Mouse (Mus musculus): ENCODE data around the gene Sprtn.

DNA sequence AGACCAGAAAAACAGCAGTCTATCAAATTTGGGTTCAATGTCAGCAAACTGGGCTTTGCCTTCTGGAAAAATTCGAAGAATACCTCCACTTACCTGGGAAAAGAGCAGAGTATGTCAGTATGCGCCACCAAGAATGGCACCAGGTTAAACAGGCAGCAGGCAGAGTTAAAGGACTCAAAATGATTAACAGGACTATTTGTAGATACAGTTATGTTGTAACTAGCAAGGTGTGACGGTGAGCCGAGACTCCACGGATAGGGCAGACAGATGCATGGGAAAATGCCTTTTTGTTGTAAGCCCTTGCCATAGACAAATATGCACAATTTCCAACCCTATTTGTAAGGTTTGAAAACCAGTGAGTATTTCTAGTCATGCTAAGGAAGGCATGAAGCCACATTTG, 16.4 kb downstream of the Sprtn start:
- TF ChIP-seq CTCF (IDR thresholded peaks at IDR 0.05; ENCODE audit: low read depth) (no peak), EP300 (IDR thresholded peaks at IDR 0.05; ENCODE audit: low read depth) (no peak)

Measured in liver, embryonic 14.5 days (tissue).